Mouse (Mus musculus) liver, adult 2 months (tissue): ENCODE data around the gene Myo18a.

Source experiments
- CTCF ChIP-seq: fragments of 200-500 bp; IDR thresholded peaks from 2 replicates; pipeline ENCODE4 v1.5.1; 2011; ENCODE audit warnings: low read depth, low read length, control low read depth
- POLR2A ChIP-seq: fragments of 200-500 bp; IDR thresholded peaks from 2 replicates; pipeline ENCODE4 v1.6.1; 2011; ENCODE audit warnings: low read length, control low read depth; ENCODE audit not compliant: insufficient read depth; ENCODE audit errors: extremely low read depth

DNA sequence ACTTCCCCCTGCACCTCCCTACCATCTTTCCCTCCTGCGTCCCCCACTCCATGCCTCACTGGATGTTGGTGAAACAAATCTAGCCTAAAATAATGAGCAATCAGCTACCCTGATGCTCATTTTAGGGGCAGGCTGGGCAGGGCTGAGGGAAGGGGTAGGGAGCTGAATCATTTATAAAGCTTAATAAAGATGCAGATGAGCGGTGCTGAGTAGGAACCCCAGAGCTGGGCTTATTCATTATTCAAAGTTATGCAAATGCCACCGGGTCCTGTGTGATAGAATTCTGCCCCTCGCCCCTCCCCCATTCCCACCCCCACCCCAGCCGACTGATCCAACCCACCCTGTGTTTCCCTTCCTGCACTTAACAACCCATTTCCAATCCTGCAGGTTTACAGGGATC lies 112.2 kb downstream of the Myo18a start:
- TF ChIP-seq POLR2A: no peak
- no peak for TF ChIP-seq CTCF
